ENCODE assay signal across 8 mouse cellular contexts in the genomic region with DNA sequence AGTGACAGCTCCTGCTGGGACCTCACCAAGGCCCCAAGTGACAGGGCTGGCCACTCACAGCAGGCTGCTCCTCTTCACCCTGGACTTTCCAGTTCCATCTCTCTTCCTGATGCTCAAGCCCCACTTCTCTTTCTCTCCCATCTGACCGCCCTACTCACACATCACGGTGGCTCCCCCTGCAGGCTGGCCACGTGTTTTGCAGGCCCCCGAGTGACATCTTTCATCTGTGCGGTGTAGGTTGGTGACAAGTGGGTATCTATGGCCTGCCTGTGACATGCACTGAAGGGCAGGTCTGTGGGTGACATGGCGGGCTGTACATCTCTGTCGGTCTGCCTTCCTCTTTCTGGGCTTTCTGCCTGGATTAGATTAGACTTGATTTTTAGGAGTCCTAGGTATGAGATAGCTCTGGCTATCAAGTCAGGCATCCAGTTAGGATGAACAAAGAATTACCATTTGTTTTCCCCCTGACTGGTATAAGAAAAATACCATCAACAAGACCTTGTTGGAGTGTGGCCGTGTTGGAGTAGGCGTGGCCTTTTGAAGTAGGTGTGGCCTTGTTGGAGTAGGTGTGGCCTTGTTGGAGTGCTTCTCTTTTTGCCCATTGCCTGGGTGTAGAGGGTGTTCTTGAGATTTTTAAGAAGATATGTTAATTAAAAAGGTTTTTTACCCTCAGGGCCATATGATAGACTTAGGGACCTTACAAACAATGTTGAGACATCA.
DNase-seq lines count a peak whose midpoint lies in the region; ATAC-seq and TF ChIP-seq lines count a peak whose summit lies in the region.

No protein-coding gene starts in this region.

- no peaks in the 10 kb centered on the region for H3K36me3 ChIP-seq in hindbrain, embryonic 10.5 days
- H3K36me3 ChIP-seq in hindbrain, embryonic 14.5 days (replicated peaks; ENCODE audit: control insufficient read depth, insufficient read depth) = no peaks in the 10 kb centered on the region

- peak; percentile 49 for DNase-seq in hindbrain, embryonic 10.5 days (ENCODE audit: low spot score)
- DNase-seq in hindbrain, embryonic 14.5 days (ENCODE audit: low spot score) = no peak
- DNase-seq in CD4-positive, CD25-positive, alpha-beta regulatory T cell, adult 2 months (ENCODE audit: low read depth, low spot score) = peak; percentile 73
- DNase-seq in lung, postnatal 36 days = peak; percentile 38
- DNase-seq in thymus, postnatal 4 days = peak; percentile 86
- DNase-seq in left cerebral cortex, postnatal 14 days (ENCODE audit: low spot score in 2 of 2) = no peak
- no peak for DNase-seq in right cerebral cortex, adult 2 months (ENCODE audit: low spot score in 2 of 2)

- no peak overlapping the region for H3K4me3 ChIP-seq in hindbrain, embryonic 10.5 days
- H3K4me3 ChIP-seq in hindbrain, embryonic 14.5 days (replicated peaks; ENCODE audit: low read length) = no peak overlapping the region
- H3K4me3 ChIP-seq in bone marrow, adult 2 months (replicated peaks; ENCODE audit: control insufficient read depth, low read depth, low read length) = no peak overlapping the region

- no peaks in the 10 kb centered on the region for H3K27me3 ChIP-seq in hindbrain, embryonic 10.5 days (ENCODE audit: insufficient read depth, poor library complexity, severe bottlenecking)
- no peaks in the 10 kb centered on the region for H3K27me3 ChIP-seq in hindbrain, embryonic 14.5 days (ENCODE audit: control insufficient read depth, insufficient read depth, low read length)

- TF ChIP-seq POLR2A in bone marrow, adult 2 months (IDR thresholded peaks at IDR 0.05; ENCODE audit: borderline replicate concordance, control insufficient read depth, low read depth, low read length) = no peak

- ATAC-seq in hindbrain, embryonic 14.5 days (ENCODE audit: low FRiP score) = no peak

- H3K27ac ChIP-seq in hindbrain, embryonic 10.5 days = no peak overlapping the region
- H3K27ac ChIP-seq in hindbrain, embryonic 14.5 days = no peak overlapping the region
- no peak overlapping the region for H3K27ac ChIP-seq in bone marrow, adult 2 months (ENCODE audit: control insufficient read depth, insufficient read depth, low read depth, low read length, poor library complexity)

- intact Hi-C loops in left cerebral cortex, postnatal 14 days (cut with DNase I) = loop anchor here (10.0 kb wide), 1 partner anchor 134 kb away; a partner anchor contains a TSS

- peak; percentile 78 for TF ChIP-seq CTCF in bone marrow, adult 2 months (IDR thresholded peaks at IDR 0.05; ENCODE audit: control insufficient read depth, insufficient read depth, low read length)

- H3K4me2 ChIP-seq in hindbrain, embryonic 14.5 days (replicated peaks) = no peak overlapping the region

- no peaks in the 10 kb centered on the region for H3K9me3 ChIP-seq in hindbrain, embryonic 10.5 days
- H3K9me3 ChIP-seq in hindbrain, embryonic 14.5 days (ENCODE audit: control insufficient read depth, low read length) = no peaks in the 10 kb centered on the region

- 64% methylated on average over 9 of the region's 9 CpGs for WGBS in hindbrain, embryonic 10.5 days
- 62% methylated on average over 9 of the region's 9 CpGs for WGBS in hindbrain, embryonic 14.5 days
- 33% methylated on average over 9 of the region's 9 CpGs for WGBS in bone marrow, adult 2 months

- H3K9ac ChIP-seq in hindbrain, embryonic 14.5 days = no peak overlapping the region

- peaks cover 10% of the 10 kb centered on the region for H3K4me1 ChIP-seq in hindbrain, embryonic 10.5 days (replicated peaks)
- H3K4me1 ChIP-seq in hindbrain, embryonic 14.5 days (replicated peaks; ENCODE audit: control insufficient read depth, insufficient read depth, low read length) = no peaks in the 10 kb centered on the region
- H3K4me1 ChIP-seq in bone marrow, adult 2 months (ENCODE audit: control insufficient read depth, insufficient read depth, low read length) = no peaks in the 10 kb centered on the region

Comparison
In these comparisons a context has a peak if more than half of its experiments do, and no peak if none do; other contexts are left out.
1. DNase-seq: peak in hindbrain, embryonic 10.5 days (single experiment), CD4-positive, CD25-positive, alpha-beta regulatory T cell, adult 2 months (single experiment), lung, postnatal 36 days (single experiment) and thymus, postnatal 4 days (single experiment); none in hindbrain, embryonic 14.5 days (single experiment), left cerebral cortex, postnatal 14 days (0 of 2) and right cerebral cortex, adult 2 months (0 of 2).